Mouse (Mus musculus) regulatory T cell (primary cell): ENCODE measurements around the gene Lmbr1l.

Source experiments
- in situ Hi-C: fragments of 300-600 bp; cut with MboI, MseI; formaldehyde crosslinking; loops from one replicate; pipeline ENCODE4 v1.15.1; 2025; ENCODE audit warnings: high pct_unique_total_duplicates

The Lmbr1l gene

DNA sequence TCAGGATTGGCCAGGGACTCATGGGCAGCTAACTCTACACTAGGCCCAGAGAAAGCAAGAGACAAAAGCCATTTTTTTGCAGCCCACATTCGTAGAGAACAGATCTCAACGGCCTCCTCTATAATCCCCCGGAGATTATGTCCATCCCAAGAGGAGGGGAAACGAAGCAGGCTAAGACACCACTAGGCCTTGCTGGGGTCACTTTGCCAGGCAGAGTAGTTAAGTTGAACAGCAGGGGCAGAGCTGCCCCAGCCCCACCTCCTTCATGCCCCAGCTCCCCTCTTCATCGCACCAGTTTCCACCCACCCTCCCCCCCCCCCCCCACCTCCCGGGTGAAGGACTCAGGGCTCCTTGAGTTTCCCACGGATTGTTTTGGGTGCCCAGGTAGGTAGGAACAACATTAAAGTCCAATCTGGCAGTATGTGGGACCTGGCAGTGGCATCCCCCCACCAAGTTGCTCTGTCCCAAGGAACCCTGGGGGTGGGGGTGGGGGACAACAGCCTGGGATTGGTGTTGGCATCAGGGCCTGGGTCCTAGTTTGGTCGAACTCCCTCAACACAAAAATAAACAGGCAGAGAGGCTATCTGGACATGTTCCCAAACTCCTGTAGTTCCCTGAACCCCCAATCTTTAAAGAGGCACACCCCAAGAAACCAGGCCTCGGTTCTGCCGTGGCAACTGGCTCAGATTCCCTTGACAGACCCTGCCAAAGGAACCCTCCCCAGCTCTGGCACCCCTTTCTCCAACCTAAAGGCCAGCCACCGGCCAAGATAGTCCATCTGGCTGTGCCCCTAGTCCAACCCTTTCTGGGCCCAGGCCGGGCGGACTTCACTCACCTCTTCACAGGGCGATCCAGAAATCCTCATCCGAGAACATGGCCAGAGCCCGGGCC, 47.6 kb downstream of the Lmbr1l start:
- in situ Hi-C loops, result loop anchor here (25.0 kb wide), 1 partner anchor 892 kb away; the partner anchor contains the start of gene Cers5

DNA sequence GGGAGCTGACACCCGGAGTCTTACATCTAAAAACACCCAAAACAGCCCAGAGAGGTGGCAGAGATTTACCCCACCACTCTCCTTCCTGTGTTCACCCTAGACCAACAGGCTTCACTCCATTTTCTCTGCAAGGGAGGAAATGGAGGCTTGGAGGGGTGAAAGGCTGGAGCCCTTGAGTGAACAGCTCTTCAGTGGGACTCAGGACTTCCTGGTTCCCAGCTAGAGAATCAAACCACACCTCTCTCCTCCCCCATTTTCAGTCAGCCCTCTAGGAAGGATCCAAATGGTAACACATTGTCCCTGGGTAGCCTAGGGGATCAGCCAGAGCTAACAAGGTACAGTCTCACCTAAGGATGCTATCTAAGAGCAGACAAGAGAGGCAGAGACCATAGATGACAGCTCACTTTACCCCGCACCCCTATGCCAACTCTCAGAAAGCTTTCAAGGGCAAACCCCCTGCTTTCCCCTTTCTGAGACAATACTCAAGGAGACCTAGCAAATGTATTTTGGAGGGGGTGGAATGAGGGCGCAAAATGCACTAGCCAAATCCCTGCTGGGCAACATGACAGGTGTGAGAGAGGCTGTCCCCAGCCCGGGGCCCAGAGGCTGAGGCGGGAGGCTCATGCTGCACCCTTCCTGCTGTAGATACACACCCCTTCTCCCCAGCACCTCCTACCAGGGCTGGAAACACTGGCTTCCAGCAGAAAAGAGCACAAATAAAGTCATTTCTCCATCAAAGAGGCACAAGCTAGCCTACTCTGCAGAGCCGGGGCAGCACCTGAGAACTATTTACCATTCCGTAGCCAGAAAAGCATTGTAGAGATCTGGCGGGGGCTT, 48.5 kb downstream of the Lmbr1l start:
- in situ Hi-C loops, result loop anchor here (25.0 kb wide), 1 partner anchor 893 kb away; the partner anchor contains the start of gene Cers5

DNA sequence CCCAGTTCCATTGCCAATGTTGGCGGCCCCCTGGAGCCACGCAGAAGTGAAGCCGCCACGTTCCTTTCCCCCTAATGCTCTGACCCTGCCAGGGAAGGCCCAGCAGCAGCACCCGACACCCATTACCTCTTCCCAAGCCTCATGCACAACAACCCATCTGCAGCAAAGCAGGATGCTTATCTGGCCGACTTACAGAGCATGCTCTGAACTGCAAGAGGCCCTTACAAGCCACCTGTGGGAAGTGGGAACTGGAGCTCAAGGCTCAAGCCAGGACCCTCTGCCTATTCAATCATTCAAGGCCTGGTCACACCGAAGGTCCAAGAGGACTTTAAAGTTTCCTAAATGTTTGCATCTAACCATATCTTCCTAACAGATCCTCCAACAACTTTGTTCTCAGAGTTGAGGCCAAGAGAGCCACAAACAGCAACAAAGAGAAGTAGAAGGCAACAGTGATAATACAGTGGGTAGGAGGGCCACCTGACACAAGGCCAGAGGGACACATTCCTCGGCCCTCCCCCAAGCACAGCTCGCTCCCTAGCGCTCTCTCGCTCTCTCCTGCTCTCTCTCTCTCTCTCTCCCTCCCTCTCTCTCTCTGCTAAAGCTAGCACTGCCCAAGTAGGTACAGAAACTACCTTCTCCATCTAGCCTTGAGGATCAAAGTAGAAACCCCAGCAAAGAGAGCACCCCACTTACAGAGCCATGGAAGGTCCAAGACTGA, 49.5 kb downstream of the Lmbr1l start:
- in situ Hi-C loops, result loop anchor here (25.0 kb wide), 1 partner anchor 894 kb away; the partner anchor contains the start of gene Cers5

DNA sequence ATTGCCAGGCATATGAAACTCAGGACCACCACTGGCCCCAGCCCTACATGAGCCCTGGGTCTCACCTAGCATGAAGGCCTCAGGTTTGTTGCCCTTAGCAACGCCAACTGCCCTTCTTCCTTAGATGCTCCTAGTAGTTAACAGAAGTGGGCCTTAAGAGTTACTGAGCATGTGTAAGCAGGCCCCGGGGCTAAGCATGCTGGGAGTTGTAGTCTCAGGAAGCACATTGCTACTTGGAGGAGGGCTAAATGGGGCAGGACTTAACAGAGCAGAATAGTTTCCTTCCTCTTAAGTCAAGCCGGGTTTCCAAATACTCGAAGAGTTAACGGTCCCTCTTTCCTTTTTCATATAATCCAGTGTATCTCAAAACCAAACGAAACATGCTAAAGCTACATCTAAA, 50.7 kb downstream of the Lmbr1l start:
- in situ Hi-C loops, result loop anchor here (25.0 kb wide), 1 partner anchor 895 kb away; the partner anchor contains the start of gene Cers5

DNA sequence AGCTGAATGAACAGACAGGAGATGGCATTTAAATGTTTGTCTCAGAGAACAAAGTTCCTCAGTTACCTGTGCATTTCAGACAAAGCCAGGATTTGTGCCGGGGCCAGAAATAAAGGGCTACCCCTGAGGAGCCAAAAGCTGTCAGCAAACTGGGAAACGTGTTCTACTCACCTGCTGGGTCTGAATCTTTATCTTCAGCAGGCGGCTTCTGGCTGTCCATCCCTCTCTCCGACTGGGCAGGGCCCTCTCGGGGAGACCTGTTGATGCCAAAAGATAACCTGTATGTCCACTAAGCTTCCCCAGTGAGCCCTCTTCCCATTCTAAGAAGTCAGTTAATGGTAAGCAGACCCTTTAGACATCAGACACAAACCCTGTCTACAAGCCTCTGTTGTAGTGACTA, 51.5 kb downstream of the Lmbr1l start:
- in situ Hi-C loops, result loop anchor here (25.0 kb wide), 1 partner anchor 896 kb away; the partner anchor contains the start of gene Cers5

DNA sequence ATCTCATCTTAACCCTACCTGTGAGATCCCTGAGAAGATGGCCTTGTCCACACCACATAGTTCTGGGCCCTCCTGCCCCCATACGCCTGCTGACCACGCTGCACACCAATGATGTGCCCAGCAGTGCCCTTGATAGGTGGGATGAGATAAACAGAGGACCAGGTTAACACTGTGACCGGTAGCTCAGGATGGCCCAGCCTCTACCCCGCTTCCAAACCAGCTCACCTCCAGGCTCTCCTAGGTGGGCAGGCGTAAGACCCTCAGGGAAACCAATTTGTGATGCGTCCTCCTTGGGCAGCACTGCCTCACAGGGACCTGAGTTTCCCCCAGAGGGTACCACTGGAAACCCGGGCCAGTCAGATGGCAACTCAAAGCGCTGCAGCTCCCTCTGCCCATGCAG, 52.3 kb downstream of the Lmbr1l start:
- in situ Hi-C loops, result loop anchor here (25.0 kb wide), 1 partner anchor 897 kb away; the partner anchor contains the start of gene Cers5

DNA sequence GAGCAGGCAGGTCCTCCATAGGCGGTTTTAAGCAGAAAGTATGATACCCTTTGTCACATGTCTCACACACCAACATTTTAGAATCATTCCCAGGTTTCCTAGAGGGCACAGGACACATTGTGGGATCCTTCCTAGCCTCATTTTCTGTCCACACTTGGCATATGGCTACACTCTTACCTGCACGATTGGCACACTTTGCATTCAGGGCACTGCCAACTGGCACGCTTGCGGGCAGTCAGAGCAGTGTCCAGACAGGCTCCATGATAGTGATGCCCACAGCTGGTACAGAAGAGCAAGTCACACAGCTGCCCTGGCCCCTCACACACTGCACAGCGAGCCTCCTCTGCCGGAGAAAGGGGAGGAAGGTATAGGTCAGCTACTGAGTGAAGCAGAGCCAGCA, 53.1 kb downstream of the Lmbr1l start:
- in situ Hi-C loops, result loop anchor here (25.0 kb wide), 1 partner anchor 897 kb away; the partner anchor contains the start of gene Cers5

DNA sequence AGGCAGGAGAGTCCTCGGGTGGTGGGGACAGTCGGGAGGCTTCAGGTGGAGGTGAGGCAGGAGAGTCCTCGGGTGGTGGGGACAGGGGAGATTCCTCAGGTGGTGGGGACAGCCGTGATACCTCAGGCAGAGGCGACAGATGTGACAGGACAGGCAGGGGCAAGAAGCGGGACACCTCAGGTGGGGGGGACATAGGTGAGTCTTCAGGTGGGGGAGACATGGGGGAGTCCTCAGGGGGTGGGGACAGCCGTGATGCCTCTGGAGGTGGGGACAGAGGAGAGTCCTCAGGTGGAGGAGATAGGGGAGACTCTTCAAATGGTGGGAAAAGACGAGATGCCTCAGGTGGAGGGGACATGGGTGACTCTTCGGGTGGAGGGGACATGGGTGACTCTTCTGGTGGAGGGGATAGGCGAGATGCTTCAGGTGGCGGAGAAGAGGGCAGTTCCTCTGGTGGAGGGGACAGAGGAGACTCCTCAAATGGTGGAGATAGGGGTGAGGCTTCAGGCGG, 54.5 kb downstream of the Lmbr1l start:
- in situ Hi-C loops, result loop anchor here (25.0 kb wide), 1 partner anchor 899 kb away; the partner anchor contains the start of gene Cers5

DNA sequence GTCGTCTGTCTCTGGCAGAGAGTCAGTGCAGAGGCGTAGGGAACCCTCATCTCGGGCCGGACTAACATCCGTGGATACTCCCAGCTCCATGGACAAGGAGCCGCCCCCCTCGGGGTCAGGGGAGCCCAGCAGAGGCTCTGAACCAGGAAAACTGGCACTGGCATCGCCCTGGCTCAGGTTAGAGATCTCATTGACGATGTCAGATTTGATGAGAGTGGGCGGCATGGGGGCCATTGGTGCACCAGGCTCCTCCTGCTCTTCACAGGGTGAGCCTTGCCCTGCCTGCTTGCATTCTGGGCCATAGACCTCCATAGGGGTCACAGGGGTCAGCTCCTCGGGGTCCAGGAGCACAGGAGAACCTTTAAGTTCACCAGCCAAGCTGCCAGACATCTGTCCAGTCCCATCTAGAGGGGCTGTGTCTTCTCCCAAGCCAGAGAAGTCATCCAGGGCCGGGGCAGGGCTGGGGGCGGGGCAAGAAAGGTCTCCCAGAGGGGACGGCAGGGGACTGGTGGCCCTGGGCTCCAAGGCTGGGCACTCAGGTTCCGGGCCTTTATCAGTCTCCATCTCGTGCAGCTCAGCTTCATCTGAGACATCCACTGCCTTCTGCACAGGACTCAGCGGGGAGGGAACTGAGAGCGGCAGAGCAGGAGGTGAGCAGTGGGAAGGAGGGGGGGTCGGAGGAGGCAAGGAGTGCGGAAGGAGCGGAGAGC, 56.2 kb downstream of the Lmbr1l start:
- in situ Hi-C loops, result loop anchor here (25.0 kb wide), 1 partner anchor 900 kb away; the partner anchor contains the start of gene Cers5

DNA sequence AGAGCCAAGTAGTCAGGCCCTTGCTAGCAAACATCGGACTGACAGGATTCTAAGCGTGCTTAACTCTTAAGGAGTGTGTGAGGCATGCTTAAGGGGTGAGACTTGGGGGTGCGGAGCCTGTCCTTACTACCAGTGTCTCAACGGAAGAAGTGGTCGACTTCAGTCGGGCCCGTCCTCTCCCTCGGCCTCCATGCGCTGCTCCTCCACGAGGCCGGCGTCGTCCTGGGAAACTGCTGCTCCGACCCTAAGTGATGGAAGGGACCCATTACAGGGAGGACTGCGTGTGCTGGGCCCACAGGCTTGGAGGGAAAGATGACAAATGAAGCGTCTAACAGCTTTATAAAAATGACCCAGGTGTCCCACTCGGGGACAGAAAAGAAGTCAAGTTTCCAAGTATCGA, 57.1 kb downstream of the Lmbr1l start:
- in situ Hi-C loops, result loop anchor here (25.0 kb wide), 1 partner anchor 901 kb away; the partner anchor contains the start of gene Cers5

DNA sequence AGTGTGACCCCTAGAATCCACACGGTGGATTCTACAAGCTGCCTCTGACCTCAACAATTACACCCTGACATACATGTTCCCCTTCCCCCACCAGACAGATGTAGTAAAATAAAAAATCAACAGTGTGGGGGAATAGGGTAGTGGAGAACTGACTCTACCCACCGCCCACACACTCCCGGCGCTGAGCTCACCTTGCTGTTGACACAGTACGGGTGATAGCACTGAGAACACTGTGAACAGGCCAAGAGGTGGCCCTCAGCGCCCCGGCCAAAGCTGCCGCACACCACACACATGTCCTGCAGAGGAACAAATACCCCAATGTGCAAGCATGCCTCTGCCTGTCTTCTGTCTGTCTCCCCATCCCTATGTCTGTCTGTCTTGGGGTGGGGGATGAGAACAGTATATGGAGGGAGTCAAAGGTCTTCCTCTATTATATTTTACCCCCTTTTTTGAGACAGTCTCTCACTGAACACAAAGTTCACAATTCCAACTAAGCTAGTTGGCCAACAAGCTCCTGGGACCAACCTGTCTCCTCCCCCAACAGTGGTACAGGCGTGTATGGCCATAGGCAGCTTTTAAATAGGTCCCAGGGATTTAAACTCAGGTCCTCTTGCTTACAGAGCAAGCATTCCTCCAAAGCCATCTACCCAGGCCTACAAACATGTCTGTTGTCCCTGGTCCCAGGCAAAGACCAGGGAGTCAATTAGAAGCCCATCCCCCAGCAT, 58.5 kb downstream of the Lmbr1l start:
- in situ Hi-C loops, result loop anchor here (25.0 kb wide), 1 partner anchor 903 kb away; the partner anchor contains the start of gene Cers5

DNA sequence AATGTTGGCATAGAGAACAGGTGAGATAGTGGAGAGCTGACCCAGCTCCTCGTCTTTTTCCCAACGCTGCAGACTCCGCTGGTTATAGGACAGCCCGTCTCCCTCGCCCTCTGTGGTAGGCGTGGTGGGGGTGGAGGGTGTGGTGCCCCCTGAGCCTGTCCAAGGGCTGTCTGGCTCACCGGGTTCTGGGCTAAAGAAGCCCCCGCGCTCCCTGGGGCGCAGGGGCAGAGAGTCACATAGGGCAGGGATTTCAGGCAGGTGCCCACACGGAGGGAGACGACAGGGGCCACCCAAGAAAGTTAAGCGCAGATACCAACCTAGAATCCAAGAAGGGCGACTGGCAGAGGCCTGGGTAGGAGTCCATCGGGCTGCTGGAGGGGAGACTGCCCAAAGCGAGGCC, 63.8 kb downstream of the Lmbr1l start:
- in situ Hi-C loops, result loop anchor here (25.0 kb wide), 1 partner anchor 908 kb away; the partner anchor contains the start of gene Cers5
